Mouse (Mus musculus): ENCODE measurements at regions not wholly inside any gene's neighbourhood (a gene's known extent, or its start where the extent isn't known, plus 50 kb on each side); places are given as distances from the start of the nearest gene placed in this dataset.

GRCm38 (mm10) chr3:41234994-41235393 is 152.1 kb upstream of the Pgrmc2 start:
- ATAC-seq (replicated peaks in 1 of 2; ENCODE audit: insufficient read depth in 1 of 2, low FRiP score in 2 of 2, low TSS enrichment in 1 of 2, low read depth in 1 of 2, poor library complexity in 2 of 2, severe bottlenecking in 2 of 2): peak; percentile 59 to 63; a peak in 2 of 4 replicates

- no peak for ATAC-seq (replicated peaks in 1 of 2; ENCODE audit: insufficient read depth in 1 of 2, low FRiP score in 2 of 2, low TSS enrichment in 1 of 2, low read depth in 1 of 2, poor library complexity in 2 of 2, severe bottlenecking in 2 of 2)
Measured at GRCm38 (mm10) chr3:41234191-41234590, 151.3 kb upstream of the Pgrmc2 start.

- ATAC-seq (replicated peaks in 1 of 2; ENCODE audit: insufficient read depth in 1 of 2, low FRiP score in 2 of 2, low TSS enrichment in 1 of 2, low read depth in 1 of 2, poor library complexity in 2 of 2, severe bottlenecking in 2 of 2): no peak
Measured at GRCm38 (mm10) chr3:41233439-41233838, 150.6 kb upstream of the Pgrmc2 start.

- ATAC-seq (replicated peaks in 1 of 2; ENCODE audit: insufficient read depth in 1 of 2, low FRiP score in 2 of 2, low TSS enrichment in 1 of 2, low read depth in 1 of 2, poor library complexity in 2 of 2, severe bottlenecking in 2 of 2): no peak
Measured at GRCm38 (mm10) chr3:41230961-41231377, 148.1 kb upstream of the Pgrmc2 start.

GRCm38 (mm10) chr3:41229493-41229892 is 146.6 kb upstream of the Pgrmc2 start:
- ATAC-seq (replicated peaks in 1 of 2; ENCODE audit: insufficient read depth in 1 of 2, low FRiP score in 2 of 2, low TSS enrichment in 1 of 2, low read depth in 1 of 2, poor library complexity in 2 of 2, severe bottlenecking in 2 of 2): peak; percentile 24 to 26; a peak in 2 of 4 replicates

GRCm38 (mm10) chr3:41228536-41228935 is 145.7 kb upstream of the Pgrmc2 start:
- peak; percentile 99 for ATAC-seq (replicated peaks in 1 of 2; ENCODE audit: insufficient read depth in 1 of 2, low FRiP score in 2 of 2, low TSS enrichment in 1 of 2, low read depth in 1 of 2, poor library complexity in 2 of 2, severe bottlenecking in 2 of 2)

GRCm38 (mm10) chr3:41220746-41221145 is 137.9 kb upstream of the Pgrmc2 start:
- ATAC-seq (replicated peaks in 1 of 2; ENCODE audit: insufficient read depth in 1 of 2, low FRiP score in 2 of 2, low TSS enrichment in 1 of 2, low read depth in 1 of 2, poor library complexity in 2 of 2, severe bottlenecking in 2 of 2): no peak

- ATAC-seq (replicated peaks in 1 of 2; ENCODE audit: insufficient read depth in 1 of 2, low FRiP score in 2 of 2, low TSS enrichment in 1 of 2, low read depth in 1 of 2, poor library complexity in 2 of 2, severe bottlenecking in 2 of 2): no peak
Measured at GRCm38 (mm10) chr3:41217770-41218169, 134.9 kb upstream of the Pgrmc2 start.

- no peak for ATAC-seq (replicated peaks in 1 of 2; ENCODE audit: insufficient read depth in 1 of 2, low FRiP score in 2 of 2, low TSS enrichment in 1 of 2, low read depth in 1 of 2, poor library complexity in 2 of 2, severe bottlenecking in 2 of 2)
Measured at GRCm38 (mm10) chr3:41213533-41213932, 130.7 kb upstream of the Pgrmc2 start.

GRCm38 (mm10) chr3:41210333-41210732 is 127.5 kb upstream of the Pgrmc2 start:
- no peak for ATAC-seq (replicated peaks in 1 of 2; ENCODE audit: insufficient read depth in 1 of 2, low FRiP score in 2 of 2, low TSS enrichment in 1 of 2, low read depth in 1 of 2, poor library complexity in 2 of 2, severe bottlenecking in 2 of 2)

- ATAC-seq (replicated peaks in 1 of 2; ENCODE audit: insufficient read depth in 1 of 2, low FRiP score in 2 of 2, low TSS enrichment in 1 of 2, low read depth in 1 of 2, poor library complexity in 2 of 2, severe bottlenecking in 2 of 2): no peak
Measured at GRCm38 (mm10) chr3:41202895-41203294, 120.0 kb upstream of the Pgrmc2 start.

- peak; percentile 62 to 68; a peak in 3 of 4 replicates for ATAC-seq (replicated peaks in 1 of 2; ENCODE audit: insufficient read depth in 1 of 2, low FRiP score in 2 of 2, low TSS enrichment in 1 of 2, low read depth in 1 of 2, poor library complexity in 2 of 2, severe bottlenecking in 2 of 2)
Measured at GRCm38 (mm10) chr3:41201782-41202181, 118.9 kb upstream of the Pgrmc2 start.

- no peak for ATAC-seq (replicated peaks in 1 of 2; ENCODE audit: insufficient read depth in 1 of 2, low FRiP score in 2 of 2, low TSS enrichment in 1 of 2, low read depth in 1 of 2, poor library complexity in 2 of 2, severe bottlenecking in 2 of 2)
Measured at GRCm38 (mm10) chr3:41200026-41200425, 117.2 kb upstream of the Pgrmc2 start.

- no peak for ATAC-seq (replicated peaks in 1 of 2; ENCODE audit: insufficient read depth in 1 of 2, low FRiP score in 2 of 2, low TSS enrichment in 1 of 2, low read depth in 1 of 2, poor library complexity in 2 of 2, severe bottlenecking in 2 of 2)
Measured at GRCm38 (mm10) chr3:41198216-41198976, 115.5 kb upstream of the Pgrmc2 start.

GRCm38 (mm10) chr3:41195113-41195975 is 112.5 kb upstream of the Pgrmc2 start:
- ATAC-seq (replicated peaks in 1 of 2; ENCODE audit: insufficient read depth in 1 of 2, low FRiP score in 2 of 2, low TSS enrichment in 1 of 2, low read depth in 1 of 2, poor library complexity in 2 of 2, severe bottlenecking in 2 of 2): no peak

- no peak for ATAC-seq (replicated peaks in 1 of 2; ENCODE audit: insufficient read depth in 1 of 2, low FRiP score in 2 of 2, low TSS enrichment in 1 of 2, low read depth in 1 of 2, poor library complexity in 2 of 2, severe bottlenecking in 2 of 2)
Measured at GRCm38 (mm10) chr3:41194311-41195112, 111.7 kb upstream of the Pgrmc2 start.

- ATAC-seq (replicated peaks in 1 of 2; ENCODE audit: insufficient read depth in 1 of 2, low FRiP score in 2 of 2, low TSS enrichment in 1 of 2, low read depth in 1 of 2, poor library complexity in 2 of 2, severe bottlenecking in 2 of 2): no peak
Measured at GRCm38 (mm10) chr3:41185305-41186097, 102.7 kb upstream of the Pgrmc2 start.

Measured in hematopoietic stem cell, adult 5-6 weeks (primary cell).